Mouse (Mus musculus) olfactory bulb, adult 2 months (tissue): ENCODE measurements around the gene Purb. TPM values are rescaled to one million over a fixed set of nuclear protein-coding genes. Genes with fewer than 3 reads are reported as not detected.
"Not testable (repeated sequence)": the region's sequence is repeated elsewhere in the genome, so short reads cannot be mapped to it uniquely, and the experiment has no call there.

ENCODE experiments used
- H3K27ac ChIP-seq: fragments of 200-500 bp; 2 replicates; pipeline ENCODE4 v1.5.1; 2012; ENCODE audit warnings: low read depth, low read length; ENCODE audit not compliant: insufficient read depth
- H3K4me1 ChIP-seq: fragments of 200-500 bp; 2 replicates; pipeline ENCODE4 v1.6.1; 2012; ENCODE audit warnings: low read length; ENCODE audit not compliant: control insufficient read depth, insufficient read depth
- H3K4me3 ChIP-seq: fragments of 200-500 bp; 2 replicates; pipeline ENCODE4 v1.5.1; 2012; ENCODE audit warnings: mild to moderate bottlenecking, low read depth, low read length, moderate library complexity; ENCODE audit not compliant: insufficient read depth
- CTCF ChIP-seq: fragments of 200-500 bp; IDR thresholded peaks from 2 replicates; pipeline ENCODE4 v1.5.1; 2012; ENCODE audit warnings: low read depth, mild to moderate bottlenecking, low read length, moderate library complexity; ENCODE audit not compliant: insufficient read depth
- POLR2A ChIP-seq: fragments of 200-500 bp; IDR thresholded peaks from 2 replicates; pipeline ENCODE4 v1.6.1; 2012; ENCODE audit warnings: mild to moderate bottlenecking, low read depth, low read length, moderate library complexity; ENCODE audit not compliant: insufficient read depth
- WGBS: fragments of 180-500 bp; shearing (Covaris S2); methylation state at CpG from one replicate; pipeline ENCODE4 v1.1.7; 2018; 5-methylcytosine and 5-hydroxymethylcytosine counted together
- polyA plus RNA-seq: library from polyadenylated mRNA; stranded (reverse); fragments of >200 nt; gene quantifications from 2 replicates; pipeline ENCODE4 v1.2.4, GENCODE M21; 2012; ENCODE audit warnings: low replicate concordance; ENCODE audit not compliant: missing spikeins, insufficient read depth, insufficient read length

The Purb gene
- polyA plus RNA-seq, 1 experiment = 170 TPM

DNA sequence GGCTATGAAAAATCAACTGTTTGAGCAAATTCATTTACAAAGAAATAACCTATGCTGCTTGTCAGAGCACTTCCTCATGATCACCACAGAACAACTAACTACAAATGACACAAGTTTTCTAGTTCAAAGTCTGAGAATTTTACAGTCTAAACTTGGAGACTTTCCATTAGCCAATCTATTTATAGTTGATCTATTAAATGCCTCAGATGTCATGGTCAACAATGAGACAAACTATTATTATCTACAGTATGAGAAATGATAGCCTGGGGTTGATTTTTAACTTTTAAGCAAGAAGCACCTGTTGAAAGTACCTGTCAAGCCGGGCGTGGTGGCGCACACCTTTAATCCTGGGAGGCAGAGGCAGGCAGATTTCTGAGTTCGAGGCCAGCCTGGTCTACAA, 33.2 kb downstream of the Purb start:
- TF ChIP-seq POLR2A = no peak
- TF ChIP-seq CTCF = no peak
- WGBS = 93% methylated on average over 4 of the region's 4 CpGs

DNA sequence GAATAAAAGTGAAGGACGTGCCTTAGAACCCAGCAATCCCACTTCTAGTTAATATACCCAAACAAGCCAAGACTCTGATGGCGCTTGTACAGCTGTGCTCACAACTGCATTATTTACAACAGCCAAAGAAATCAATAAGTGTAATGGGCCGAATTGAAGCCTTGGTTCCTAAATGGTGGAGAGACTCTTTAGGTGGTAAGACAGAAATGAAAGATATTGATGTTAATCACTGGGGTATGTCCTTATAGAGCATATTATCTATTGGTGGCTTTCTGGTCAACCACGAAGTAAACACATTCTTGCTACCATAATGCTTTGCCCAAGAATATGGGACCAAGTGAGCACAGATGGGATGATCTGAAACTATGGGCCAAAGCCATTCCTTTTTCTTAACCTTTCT, 35.5 kb downstream of the Purb start:
- Histone ChIP-seq H3K4me1 (no peaks in the 10 kb centered on the region), H3K27ac (no peak overlapping the region), H3K4me3 (no peak overlapping the region)
- 91% methylated on average over 4 of the region's 4 CpGs for WGBS
- TF ChIP-seq CTCF = no peak
- TF ChIP-seq POLR2A = no peak

More for the DNA sequence above, 33.2 kb downstream of the Purb start:
- H3K4me3 ChIP-seq = no peak overlapping the region
- H3K4me1 ChIP-seq = no peaks in the 10 kb centered on the region
- H3K27ac ChIP-seq = no peak overlapping the region

DNA sequence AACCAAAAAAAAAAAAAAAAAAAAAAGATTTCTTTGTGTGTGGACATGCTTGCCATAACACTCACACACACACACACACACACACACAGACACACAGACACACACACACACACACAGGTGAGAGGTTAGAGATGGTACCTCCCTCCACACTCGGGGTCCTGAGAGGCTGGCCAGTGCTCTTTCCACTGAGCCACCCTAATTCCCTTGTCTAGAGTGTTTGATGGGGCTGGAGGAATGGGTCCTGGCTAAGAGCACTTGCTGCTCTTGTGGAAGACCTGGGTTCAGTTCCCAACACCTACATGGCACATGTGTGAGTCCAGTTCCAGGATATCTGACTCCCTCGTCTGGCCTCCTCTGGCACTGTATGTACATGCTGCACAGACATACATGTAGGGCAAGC, 38.0 kb downstream of the Purb start:
- H3K4me1 ChIP-seq = no peaks in the 10 kb centered on the region
- 91% methylated on average over 2 of the region's 2 CpGs for WGBS
- TF ChIP-seq POLR2A (no peak), CTCF (no peak)
- H3K27ac ChIP-seq = no peak overlapping the region
- no peak overlapping the region for H3K4me3 ChIP-seq

DNA sequence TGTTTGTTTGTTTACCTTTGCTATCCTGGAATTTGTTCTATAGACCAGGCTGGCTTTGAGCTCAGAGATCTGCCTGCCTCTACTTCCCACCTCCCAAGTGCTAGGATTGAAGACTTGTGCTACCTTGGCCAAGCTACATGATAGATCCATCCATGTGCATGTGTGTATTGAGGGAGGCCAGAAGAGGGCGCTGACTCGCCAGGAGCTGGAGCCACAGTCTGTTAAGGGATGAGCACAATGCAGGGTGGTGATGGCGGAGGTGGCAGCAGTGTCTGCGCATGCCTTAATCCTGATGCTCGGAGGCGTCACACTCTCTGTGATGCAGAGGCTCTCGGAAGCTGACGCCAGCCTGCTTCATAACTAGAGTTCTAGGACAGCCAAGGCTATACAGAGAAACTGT, 39.3 kb downstream of the Purb start:
- TF ChIP-seq POLR2A (no peak), CTCF (peak; percentile 35; the same call in 1 of the 2 replicates)
- Histone ChIP-seq H3K27ac (no peak overlapping the region), H3K4me1 (no peaks in the 10 kb centered on the region), H3K4me3 (no peak overlapping the region)
- whole genome bisulfite sequencing = 59% methylated on average over 8 of the region's 8 CpGs

DNA sequence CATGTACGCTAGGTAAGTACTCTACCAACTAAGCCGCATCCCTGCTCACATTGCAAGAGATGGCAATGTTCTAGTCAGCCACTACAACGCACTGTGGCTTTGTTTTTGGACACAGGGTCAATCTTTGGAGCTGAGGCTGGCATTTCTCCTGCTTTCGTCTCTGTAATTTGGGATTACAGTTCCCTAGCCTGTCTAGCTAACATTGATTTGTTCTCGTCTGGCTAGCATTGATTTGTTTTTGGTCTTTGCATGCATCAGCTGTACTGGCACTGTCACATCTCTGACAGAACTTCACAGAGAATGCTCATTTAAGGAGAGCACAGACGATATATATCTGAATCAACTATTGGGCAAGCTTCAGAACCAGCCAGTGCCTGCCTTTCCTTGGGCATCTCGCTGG, 45.5 kb downstream of the Purb start:
- no peak for TF ChIP-seq POLR2A
- TF ChIP-seq CTCF = no peak
- no peak overlapping the region for H3K4me3 ChIP-seq
- no peak overlapping the region for H3K27ac ChIP-seq
- H3K4me1 ChIP-seq = no peaks in the 10 kb centered on the region
- WGBS = 89% methylated on average over 7 of the region's 7 CpGs

- WGBS = 85% methylated on average over 2 of the region's 2 CpGs
Observed at GRCm38 (mm10) chr11:6420722-6421350, 54.9 kb downstream of the Purb start.

GRCm38 (mm10) chr11:6420283-6420703, 55.4 kb downstream of the Purb start:
- Histone ChIP-seq H3K27ac (no peak overlapping the region), H3K4me3 (no peak overlapping the region), H3K4me1 (peaks cover 1% of the 10 kb centered on the region; the same call in 1 of the 2 replicates)
- 3% methylated on average over 1 of the region's 1 CpGs for WGBS
- TF ChIP-seq POLR2A (no peak), CTCF (no peak)

More at GRCm38 (mm10) chr11:6420722-6421350, 54.9 kb downstream of the Purb start:
- Histone ChIP-seq H3K27ac (no peak overlapping the region), H3K4me1 (no peaks in the 10 kb centered on the region), H3K4me3 (no peak overlapping the region)
- TF ChIP-seq CTCF (no peak), POLR2A (no peak)

DNA sequence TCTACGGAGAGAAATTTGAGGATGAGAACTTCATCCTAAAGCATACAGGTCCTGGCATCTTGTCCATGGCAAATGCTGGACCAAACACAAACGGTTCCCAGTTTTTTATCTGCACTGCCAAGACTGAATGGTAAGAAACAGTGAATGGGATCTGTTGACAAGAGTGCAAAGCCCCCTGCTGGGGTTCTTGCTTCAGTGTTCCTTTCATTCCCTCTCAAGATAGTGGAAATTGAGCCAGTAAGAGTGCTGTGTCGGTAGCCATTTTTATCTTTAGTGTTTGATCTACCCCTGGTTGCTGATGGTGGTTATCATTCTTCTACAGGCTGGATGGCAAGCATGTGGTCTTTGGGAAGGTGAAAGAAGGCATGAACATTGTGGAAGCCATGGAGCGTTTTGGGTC, 56.6 kb downstream of the Purb start:
- H3K4me1 ChIP-seq, H3K4me3 ChIP-seq, H3K27ac ChIP-seq: not testable (repeated sequence)
- WGBS = 43% methylated on average over 4 of the region's 4 CpGs

GRCm38 (mm10) chr11:6418751-6419150, 57.0 kb downstream of the Purb start:
- 81% methylated on average over 5 of the region's 5 CpGs for WGBS

More at GRCm38 (mm10) chr11:6418751-6419150, 57.0 kb downstream of the Purb start:
- H3K4me1 ChIP-seq = peaks cover 7% of the 10 kb centered on the region
- no peak for TF ChIP-seq CTCF
- no peak for TF ChIP-seq POLR2A
- H3K4me3 ChIP-seq = no peak overlapping the region
- no peak overlapping the region for H3K27ac ChIP-seq

Other genes starting within 250 kb of the Purb start
- not detected in 2 replicates for gene Npc1l1, start 245.8 kb downstream of the Purb start, polyA plus RNA-seq
- not detected in 2 replicates for gene Ddx56, start 208.1 kb downstream of the Purb start, polyA plus RNA-seq
- not detected in 2 replicates for gene Tmed4, start 201.0 kb downstream of the Purb start, polyA plus RNA-seq
- 123 and 426 TPM in 2 replicates for gene Ogdh, start 184.3 kb downstream of the Purb start, polyA plus RNA-seq
- gene Zmiz2, start 86.8 kb downstream of the Purb start, polyA plus RNA-seq = not detected in 2 replicates
- gene Ppia, start 60.5 kb downstream of the Purb start, polyA plus RNA-seq = 1,597 TPM in 1 of 2 replicates, not detected in the other
- gene H2afv, start 31.5 kb downstream of the Purb start, polyA plus RNA-seq = not detected in 2 replicates
- gene Myo1g, start 45.0 kb upstream of the Purb start, polyA plus RNA-seq = not detected in 2 replicates
- not detected in 2 replicates for gene Ccm2, start 71.0 kb upstream of the Purb start, polyA plus RNA-seq
- gene Nacad, start 130.1 kb upstream of the Purb start, polyA plus RNA-seq = not detected in 2 replicates
- not detected in 2 replicates for gene Tbrg4, start 150.2 kb upstream of the Purb start, polyA plus RNA-seq
- gene Wap, start 162.7 kb upstream of the Purb start, polyA plus RNA-seq = not detected in 2 replicates
- gene Ramp3, start 182.6 kb upstream of the Purb start, polyA plus RNA-seq = not detected in 2 replicates